In the genomic region with DNA sequence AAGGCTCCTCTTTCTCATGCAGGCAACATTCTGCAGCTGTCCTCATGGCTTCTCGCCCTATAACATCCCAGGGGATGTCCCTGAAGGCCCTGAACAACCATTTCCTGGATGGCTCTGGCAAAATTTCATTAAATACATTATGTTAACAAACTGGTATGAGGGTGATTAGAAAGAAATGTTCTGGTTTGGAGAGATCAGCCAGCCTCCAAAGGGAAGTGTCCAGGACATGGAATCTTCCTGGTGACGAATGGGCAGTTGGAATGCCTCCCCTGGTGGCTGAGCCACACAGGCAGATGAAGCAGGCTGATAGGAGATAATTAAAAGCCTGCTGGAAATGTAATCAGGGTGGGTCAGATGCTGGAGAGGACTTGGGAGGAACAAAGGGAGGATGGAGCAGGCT, we compare ENCODE assay signal across 10 mouse cellular contexts. TPM values are rescaled to one million over a fixed set of nuclear protein-coding genes. Genes with fewer than 3 reads are reported as not detected.
A peak's percentile ranks its signal among the peaks of the same experiment; 100 is the strongest.
DNase-seq lines count a peak whose midpoint lies in the region; ATAC-seq lines count a peak whose summit lies in the region.
"Had no signal": no experiment of that assay in that cellular context is flagged by ENCODE, and none has a peak within 500 bp of the region (broad histone marks: within the 10 kb centered on the region; RNA-seq: fewer than 3 reads in every experiment).

No protein-coding gene starts in this region.

- H3K27me3 ChIP-seq in heart, embryonic 11.5 days (ENCODE audit: control insufficient read depth, insufficient read depth, low read length): no peaks in the 10 kb centered on the region; the same call in 1 of the 2 replicates
- no peaks in the 10 kb centered on the region for H3K27me3 ChIP-seq in forebrain, embryonic 14.5 days (replicated peaks; ENCODE audit: control insufficient read depth, insufficient read depth, low read length)
- H3K27me3 ChIP-seq in hindbrain, embryonic 13.5 days: no peaks in the 10 kb centered on the region
- H3K27me3 ChIP-seq: liver, embryonic 13.5 days had no signal

- 54% methylated on average over 2 of the region's 2 CpGs for WGBS in heart, embryonic 11.5 days (ENCODE audit: insufficient replicate concordance)
- WGBS in forebrain, embryonic 14.5 days: 72% methylated on average over 2 of the region's 2 CpGs
- 26% methylated on average over 2 of the region's 2 CpGs for WGBS in hindbrain, embryonic 13.5 days

- no peak overlapping the region for H3K4me3 ChIP-seq in heart, embryonic 11.5 days (ENCODE audit: low read depth, low read length)
- no peak overlapping the region for H3K4me3 ChIP-seq in forebrain, embryonic 14.5 days (ENCODE audit: low read depth, low read length)
- no peak overlapping the region for H3K4me3 ChIP-seq in hindbrain, embryonic 13.5 days
- H3K4me3 ChIP-seq: liver, embryonic 13.5 days had no signal

- H3K9me3 ChIP-seq in heart, embryonic 11.5 days (replicated peaks; ENCODE audit: control insufficient read depth, low read length): no peaks in the 10 kb centered on the region
- H3K9me3 ChIP-seq in forebrain, embryonic 14.5 days (replicated peaks; ENCODE audit: control insufficient read depth, low read length): no peaks in the 10 kb centered on the region
- H3K9me3 ChIP-seq in hindbrain, embryonic 13.5 days: no peaks in the 10 kb centered on the region
- H3K9me3 ChIP-seq: liver, embryonic 13.5 days had no signal

- no peak overlapping the region for H3K9ac ChIP-seq in heart, embryonic 11.5 days (ENCODE audit: low read depth, low read length)
- peak overlapping the region; percentile 14; the same call in 1 of the 2 replicates for H3K9ac ChIP-seq in forebrain, embryonic 14.5 days (ENCODE audit: low read length)
- peak overlapping the region; percentile 35 for H3K9ac ChIP-seq in hindbrain, embryonic 13.5 days
- H3K9ac ChIP-seq: liver, embryonic 13.5 days had no signal

- H3K4me2 ChIP-seq in heart, embryonic 11.5 days: no peak overlapping the region
- no peak overlapping the region for H3K4me2 ChIP-seq in forebrain, embryonic 14.5 days (ENCODE audit: low read length)
- H3K4me2 ChIP-seq in hindbrain, embryonic 13.5 days: no peak overlapping the region
- H3K4me2 ChIP-seq: liver, embryonic 13.5 days had no signal

- ATAC-seq in heart, embryonic 11.5 days (replicated peaks; ENCODE audit: insufficient number of reproducible peaks, low FRiP score, low TSS enrichment): no peak
- no peak for ATAC-seq in forebrain, embryonic 14.5 days
- ATAC-seq in hindbrain, embryonic 13.5 days (ENCODE audit: low FRiP score): no peak
- ATAC-seq in frontal cortex, adult (ENCODE audit: low TSS enrichment): no peak

- H3K27ac ChIP-seq in heart, embryonic 11.5 days (ENCODE audit: low read depth, low read length): no peak overlapping the region
- H3K27ac ChIP-seq in forebrain, embryonic 14.5 days (ENCODE audit: low read depth, low read length): no peak overlapping the region
- peak overlapping the region; percentile 75 for H3K27ac ChIP-seq in hindbrain, embryonic 13.5 days
- H3K27ac ChIP-seq: liver, embryonic 13.5 days had no signal

- peaks cover 38% of the 10 kb centered on the region for H3K4me1 ChIP-seq in heart, embryonic 11.5 days (ENCODE audit: control insufficient read depth, insufficient read depth, low read length)
- peaks cover 15% of the 10 kb centered on the region for H3K4me1 ChIP-seq in forebrain, embryonic 14.5 days (ENCODE audit: control insufficient read depth, insufficient read depth, low read length)
- peaks cover 82% of the 10 kb centered on the region for H3K4me1 ChIP-seq in hindbrain, embryonic 13.5 days (replicated peaks)

- peaks cover 4% of the 10 kb centered on the region; the same call in 1 of the 2 replicates for H3K36me3 ChIP-seq in heart, embryonic 11.5 days (ENCODE audit: control insufficient read depth, insufficient read depth, low read length)
- peaks cover 15% of the 10 kb centered on the region for H3K36me3 ChIP-seq in forebrain, embryonic 14.5 days (ENCODE audit: control insufficient read depth, insufficient read depth, low read length)
- no peaks in the 10 kb centered on the region for H3K36me3 ChIP-seq in hindbrain, embryonic 13.5 days

- DNase-seq in heart, adult 11 months: peak; percentile 97
- no peak for DNase-seq in forebrain, embryonic 14.5 days (ENCODE audit: low spot score)
- DNase-seq in lung, postnatal 4 days: peak; percentile 31 to 57
- no peak for DNase-seq in right cerebral cortex, postnatal 36 days (ENCODE audit: low spot score in 2 of 2)
- DNase-seq in ovary, adult 18-20 months (ENCODE audit: low spot score): no peak
- DNase-seq: cerebellum, postnatal 25 days; liver, embryonic 13.5 days had no signal

RNA-seq across cellular contexts. Expression of gene Slc25a51, which starts 27.3 kb away (rescaled TPM):
- polyA plus RNA-seq in heart, embryonic 11.5 days (2014; fragmentation: Nextera tagmentation; extraction: Ambion mirVana): 60.7 and 73.4 TPM in 2 replicates
- 82.5 and 84.3 TPM in 2 replicates for polyA plus RNA-seq in forebrain, embryonic 14.5 days (2014; fragmentation: Nextera tagmentation; extraction: Ambion mirVana)
- 71.2 and 74.8 TPM in 2 replicates for polyA plus RNA-seq in hindbrain, embryonic 13.5 days (2015; fragmentation: Nextera tagmentation; extraction: Ambion mirVana)

Comparison
In these comparisons a context has a peak if more than half of its experiments do, and no peak if none do; other contexts are left out.
1. DNase-seq: peak in heart, adult 11 months (single experiment) and lung, postnatal 4 days (2 of 2); none in forebrain, embryonic 14.5 days (single experiment), right cerebral cortex, postnatal 36 days (0 of 2) and ovary, adult 18-20 months (single experiment).